Mouse (Mus musculus): ENCODE results near the gene Tns2.

Tns2 gene

DNA sequence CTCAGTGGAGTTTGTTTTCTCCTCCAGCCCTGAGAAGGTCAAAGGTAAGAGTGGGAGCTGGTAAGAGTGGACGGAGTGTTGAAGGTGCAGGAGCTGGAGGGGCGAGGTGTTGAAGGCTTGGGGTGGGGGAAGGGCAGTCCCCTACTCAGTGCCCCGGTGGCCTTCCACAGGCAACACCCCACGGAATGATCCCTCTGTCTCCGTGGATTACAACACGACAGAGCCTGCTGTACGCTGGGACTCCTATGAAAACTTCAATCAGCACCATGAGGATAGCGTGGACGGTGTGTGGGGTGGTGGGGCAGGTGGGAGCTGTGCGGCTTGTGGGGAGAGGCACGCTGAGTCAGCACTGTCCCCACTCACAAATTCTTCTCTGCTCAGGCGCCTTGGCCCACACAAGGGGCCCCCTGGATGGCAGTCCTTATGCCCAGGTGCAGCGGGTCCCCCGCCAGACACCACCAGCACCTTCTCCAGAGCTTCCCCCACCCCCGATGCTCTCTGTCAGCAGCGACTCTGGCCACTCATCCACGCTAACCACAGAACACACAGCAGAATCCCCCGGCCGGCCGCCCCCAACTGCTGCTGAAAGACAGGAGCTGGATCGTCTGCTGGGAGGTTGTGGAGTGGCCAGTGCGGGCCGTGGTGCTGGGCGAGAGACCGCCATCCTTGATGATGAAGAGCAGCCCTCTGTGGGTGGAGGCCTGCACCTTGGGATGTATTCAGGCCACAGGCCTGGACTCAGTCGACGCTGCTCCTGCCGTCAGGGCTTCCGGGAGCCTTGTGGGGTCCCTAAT is 10.7 kb downstream of the Tns2 start:
- no peak for DNase-seq

DNA sequence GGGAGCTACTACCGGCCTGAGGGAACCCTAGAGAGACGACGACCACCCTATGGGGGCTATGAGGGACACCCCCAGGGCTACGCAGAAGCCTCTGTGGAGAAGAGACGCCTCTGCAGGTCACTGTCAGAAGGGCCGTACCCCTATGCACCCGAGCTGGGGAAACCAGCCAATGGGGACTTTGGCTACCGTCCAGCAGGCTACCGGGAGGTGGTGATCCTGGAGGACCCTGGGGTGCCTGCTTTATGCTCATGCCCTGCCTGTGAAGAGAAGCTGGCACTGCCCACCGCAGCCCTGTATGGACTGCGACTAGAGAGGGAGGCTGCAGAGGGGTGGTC is 11.2 kb downstream of the Tns2 start:
- no peak for DNase-seq

DNA sequence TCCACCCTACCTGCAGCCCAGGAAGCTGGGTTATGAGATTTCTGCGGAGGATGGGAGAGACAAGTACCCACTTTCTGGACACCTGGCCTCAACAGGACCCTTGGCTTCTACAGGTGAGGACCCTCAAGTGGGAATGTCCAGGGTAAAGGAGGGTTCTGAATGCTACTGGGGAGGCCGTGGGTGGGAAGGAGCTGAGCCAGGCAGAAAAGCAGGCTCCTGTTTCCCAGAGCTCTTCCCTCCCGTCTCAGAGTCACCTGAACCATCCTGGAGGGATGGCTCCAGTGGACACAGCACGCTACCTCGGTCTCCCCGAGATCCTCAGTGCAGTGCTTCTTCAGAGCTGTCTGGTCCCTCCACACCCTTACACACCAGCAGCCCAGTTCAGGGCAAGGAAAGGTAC is 12.0 kb downstream of the Tns2 start:
- no peak for DNase-seq

DNA sequence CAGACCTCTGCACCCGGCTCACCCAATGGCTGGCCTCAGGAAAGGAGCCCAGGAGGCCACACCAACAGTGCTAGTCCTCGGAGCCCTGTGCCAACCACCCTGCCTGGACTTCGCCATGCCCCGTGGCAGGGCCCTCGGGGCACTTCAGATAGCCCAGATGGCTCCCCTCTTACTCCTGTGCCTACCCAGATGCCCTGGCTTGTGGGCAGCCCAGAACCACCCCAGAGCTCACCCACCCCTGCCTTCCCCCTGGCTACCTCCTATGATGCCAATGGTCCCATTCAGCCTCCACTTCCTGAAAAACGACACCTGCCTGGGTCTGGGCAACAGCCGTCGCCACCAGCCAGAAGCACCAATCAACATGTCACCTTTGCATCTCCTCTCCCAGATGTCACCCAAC is 12.6 kb downstream of the Tns2 start:
- no peak for DNase-seq

DNA sequence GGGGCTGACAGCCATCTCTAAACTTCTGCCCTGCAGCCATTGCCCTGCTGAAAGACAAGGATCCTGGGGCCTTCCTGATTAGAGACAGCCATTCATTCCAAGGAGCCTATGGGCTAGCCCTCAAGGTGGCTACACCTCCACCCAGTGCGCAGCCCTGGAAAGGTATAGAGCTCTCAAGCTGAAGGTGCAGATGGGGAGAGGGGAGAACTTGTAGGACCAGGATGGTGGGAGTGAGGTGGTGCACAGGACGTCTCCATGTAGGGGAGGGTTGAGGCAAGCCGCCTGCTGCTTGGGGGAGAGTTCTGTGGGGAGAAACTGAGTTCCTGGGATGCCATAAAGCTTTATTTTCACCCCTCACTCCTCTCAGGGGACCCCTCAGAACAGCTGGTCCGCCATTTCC is 13.5 kb downstream of the Tns2 start:
- DNase-seq, result no peak

DNA sequence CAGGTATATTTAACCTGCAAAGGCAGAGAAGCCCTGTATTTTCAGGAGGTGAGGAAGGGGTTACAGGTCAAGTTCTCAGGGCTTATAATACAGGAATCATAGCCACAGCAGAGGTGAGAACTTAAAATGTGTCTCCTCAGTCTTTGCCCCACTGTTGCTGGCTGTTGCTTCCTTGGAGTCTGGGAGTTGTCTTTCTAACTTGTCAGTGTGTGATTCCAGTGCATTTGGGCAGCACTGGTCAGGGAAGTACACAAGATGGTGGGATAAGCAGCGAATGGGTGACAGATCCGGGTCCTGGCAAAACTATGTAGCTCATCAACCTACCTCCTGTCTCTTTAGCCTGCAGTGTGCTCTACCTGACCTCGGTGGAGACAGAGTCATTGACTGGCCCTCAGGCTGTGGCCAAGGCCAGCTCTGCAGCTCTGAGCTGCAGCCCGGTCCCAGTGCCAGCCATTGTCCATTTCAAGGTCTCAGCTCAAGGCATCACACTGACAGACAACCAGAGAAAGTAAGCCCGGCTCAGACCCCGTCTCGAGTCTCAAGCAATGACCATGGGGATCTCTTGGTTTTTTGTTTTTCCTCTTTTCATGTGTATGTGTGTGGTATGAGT is 14.5 kb downstream of the Tns2 start:
- DNase-seq, result no peak

DNA sequence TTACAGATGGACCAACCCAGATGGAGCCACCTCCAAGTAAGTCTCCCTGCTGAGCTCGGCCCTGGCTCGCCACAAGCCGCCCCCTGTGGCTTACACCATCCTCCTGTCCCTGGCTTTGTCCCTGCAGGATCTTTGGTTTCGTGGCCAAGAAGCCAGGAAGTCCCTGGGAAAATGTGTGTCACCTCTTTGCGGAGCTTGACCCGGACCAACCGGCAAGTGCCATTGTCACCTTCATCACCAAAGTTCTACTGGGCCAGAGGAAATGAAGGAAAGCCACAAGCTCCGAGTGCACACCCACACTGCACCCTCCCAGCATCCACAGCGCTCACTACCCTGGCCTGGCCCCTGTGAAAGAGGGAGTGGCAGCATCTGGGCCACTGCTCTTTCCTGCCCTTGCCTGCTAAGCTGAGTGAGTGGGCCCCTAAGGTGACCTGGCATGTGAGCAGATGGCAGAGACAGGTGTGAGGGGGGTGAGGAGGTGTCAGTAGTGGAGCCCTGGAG is 15.6 kb downstream of the Tns2 start:
- DNase-seq, result no peak

DNA sequence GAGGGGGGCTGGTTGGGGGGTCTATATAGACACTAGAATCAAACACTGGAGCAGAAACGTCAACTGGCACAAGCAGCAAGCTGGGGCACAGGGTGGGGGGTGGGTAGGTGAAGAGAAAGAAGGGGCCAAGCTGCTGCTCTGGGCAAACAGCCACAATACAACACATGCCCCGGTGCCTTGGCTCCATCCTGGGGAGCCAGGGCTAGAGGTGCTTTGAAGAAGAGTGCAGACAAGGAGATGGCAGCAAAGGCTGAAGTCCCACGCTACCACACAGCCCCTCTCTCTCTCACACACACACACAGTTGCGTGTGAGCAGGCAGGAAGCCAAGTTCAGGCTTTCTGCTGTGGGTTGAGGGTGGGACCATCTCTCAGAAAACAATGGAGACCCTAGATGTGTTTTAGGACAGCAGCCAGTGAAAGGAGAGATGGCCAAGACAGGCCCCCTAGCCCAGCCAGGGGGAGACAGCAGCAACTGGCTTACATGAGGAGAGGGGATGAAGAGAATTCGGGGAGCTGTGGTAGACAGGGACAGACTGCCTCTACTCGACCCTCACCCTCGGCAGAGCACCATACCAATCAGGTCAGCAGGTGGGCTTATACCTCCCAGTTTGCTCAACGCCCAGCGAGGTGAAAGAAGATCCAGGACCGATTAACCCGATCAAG is 16.7 kb downstream of the Tns2 start:
- no peak for DNase-seq

DNA sequence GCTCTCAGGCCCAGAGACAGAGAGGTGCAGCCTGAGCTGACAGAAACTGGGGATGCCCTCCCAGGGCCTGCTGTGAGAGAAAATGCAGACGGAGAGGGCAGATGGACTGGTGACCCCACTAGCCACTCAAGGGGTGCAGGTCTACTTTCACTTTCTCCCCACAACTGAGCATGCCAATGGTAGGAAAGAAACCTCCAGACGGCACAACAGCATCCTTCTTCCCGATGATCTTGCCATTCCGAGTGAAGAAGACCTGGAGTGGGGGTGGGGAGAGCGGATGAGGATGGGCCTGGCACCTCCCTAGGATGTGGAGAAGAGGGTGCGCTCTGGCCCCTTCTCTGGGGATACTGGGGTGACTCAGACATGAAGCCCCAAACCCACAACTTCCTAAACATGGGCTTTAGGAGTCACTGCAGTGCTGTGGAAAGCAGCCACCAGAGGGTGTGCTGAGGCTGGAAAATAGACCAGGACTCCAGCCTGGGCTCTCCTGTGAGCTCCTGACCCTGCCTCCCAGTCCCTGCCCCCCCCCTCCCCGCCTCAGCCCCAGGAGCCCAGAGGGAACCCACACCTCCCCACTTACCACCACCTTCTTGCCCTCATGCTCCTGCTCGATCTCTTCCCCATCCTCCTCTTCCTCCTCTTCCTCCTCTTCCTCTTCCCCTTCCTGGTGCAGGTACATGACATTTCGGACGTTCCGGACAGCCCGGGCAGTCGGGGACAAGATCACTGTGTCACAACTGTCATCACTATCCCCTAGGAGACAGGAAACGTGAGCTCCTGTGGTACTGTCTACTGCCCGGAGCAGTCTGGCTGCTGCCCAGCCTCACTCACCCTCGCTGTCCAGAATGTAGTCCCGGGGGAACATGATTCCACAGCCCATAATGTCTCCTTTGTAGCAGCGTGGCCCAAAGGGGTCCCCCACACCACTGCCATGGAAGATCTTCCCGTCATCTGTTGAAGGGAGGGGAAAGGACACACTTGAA is 17.5 kb downstream of the Tns2 start:
- peak; percentile 69 to 76 for DNase-seq

DNA sequence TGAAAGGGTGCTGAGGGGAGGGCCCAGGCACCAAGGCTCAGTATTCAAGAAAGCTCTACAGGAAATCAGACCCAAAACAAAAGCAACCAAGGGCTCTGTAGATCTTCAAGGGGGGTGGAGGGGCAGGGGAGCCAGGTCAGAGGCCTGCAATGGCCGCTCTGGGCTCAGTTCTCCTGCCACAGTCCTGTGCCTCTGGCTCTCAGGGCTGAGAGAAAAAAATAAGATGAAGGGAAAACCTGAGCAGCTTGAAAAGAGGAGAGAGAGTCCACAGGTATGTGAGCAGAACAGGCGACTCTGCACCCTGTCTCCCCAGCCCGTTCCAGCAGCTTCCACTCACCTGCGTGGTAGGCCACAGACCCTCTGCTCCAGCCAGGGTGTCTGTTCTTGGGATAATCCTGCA is 18.4 kb downstream of the Tns2 start:
- no peak for DNase-seq

DNA sequence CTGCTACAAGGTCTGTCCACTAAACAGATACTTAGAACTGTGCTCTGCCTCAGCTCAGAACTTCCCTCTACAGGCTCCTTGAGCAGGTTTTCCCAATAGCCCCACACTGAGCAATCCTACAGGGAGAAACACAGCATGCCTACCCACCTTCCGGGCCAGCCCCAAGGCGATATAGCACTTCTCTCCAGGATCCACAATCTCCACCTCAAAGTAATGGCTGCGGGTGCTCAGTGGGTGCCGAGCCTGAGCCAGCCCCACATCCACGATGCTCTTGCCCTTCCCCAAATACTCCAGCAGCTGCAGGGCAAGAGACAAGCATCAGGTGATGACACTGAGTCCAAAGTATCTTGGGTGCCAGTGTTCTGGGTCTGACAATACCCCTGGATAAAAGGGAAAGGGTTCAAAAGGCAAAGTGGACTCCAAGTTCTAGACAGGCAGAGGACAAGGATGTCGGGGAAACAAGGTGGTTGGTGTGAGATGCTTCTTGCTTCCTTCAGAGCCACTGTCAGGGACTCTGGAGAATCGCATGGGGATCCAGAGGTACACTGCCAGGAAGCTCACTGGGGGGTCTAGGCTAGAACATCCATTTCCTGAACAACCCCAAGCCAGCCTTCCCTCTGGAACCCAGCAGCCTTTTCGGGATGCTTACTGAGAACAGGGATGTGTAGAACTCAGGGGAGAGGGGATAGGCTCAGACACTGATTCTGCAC is 19.1 kb downstream of the Tns2 start:
- no peak for DNase-seq

DNA sequence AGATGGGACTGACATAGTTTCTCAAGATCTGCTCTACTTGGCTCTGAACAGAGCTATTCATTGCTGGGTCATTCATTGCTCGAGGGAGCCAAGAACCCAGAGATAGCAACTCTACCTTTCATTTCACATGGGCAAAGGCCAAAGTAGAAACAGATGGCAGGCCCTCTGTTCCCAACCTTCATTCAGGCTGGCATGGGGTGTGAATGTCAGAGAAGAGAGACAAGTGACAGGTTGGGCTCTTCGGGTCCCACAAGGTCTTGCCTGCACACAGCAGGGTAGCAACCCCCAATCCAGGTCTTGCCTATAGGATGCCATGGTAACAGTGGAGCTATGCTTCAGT is 19.6 kb downstream of the Tns2 start:
- no peak for DNase-seq

DNA sequence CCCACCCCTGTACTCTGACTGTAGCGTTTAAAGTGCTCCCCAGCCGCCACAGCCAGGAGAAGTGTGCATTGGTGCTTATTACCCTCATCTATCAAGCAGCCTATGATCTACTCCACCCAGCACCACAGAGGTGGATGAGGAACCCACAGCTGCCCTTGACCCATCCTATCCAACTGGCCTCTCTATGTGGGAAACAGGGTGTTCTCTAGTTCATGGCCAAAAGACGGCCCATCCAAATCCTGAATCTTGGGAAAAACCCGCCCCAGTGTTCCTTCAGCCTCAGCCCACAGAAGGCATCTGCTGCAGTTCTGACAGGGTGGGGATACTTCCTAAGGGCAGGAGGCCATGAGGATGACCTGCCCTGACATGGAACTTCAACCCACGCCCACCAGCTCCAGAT is 20.3 kb downstream of the Tns2 start:
- no peak for DNase-seq

DNA sequence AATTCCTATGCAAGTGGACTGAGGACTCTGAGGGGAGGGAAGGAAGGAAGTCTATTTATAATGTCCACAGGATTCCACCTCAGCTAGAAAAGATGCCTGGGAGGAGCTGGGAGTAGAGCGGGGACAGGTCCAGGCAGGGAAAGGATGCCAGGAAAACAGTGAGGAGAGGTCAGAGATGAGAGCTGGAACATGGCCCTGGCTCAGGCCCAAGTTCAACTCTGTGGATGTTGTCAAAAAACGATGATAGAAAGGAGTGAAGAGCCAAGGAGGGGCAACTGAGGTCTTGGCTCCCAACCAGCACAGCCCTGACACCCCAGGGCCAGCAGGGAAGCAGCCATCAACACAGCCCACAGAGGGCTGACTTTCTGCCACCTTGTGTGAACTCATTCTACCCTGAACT is 26.1 kb downstream of the Tns2 start:
- DNase-seq, result peak; percentile 60 to 67

DNA sequence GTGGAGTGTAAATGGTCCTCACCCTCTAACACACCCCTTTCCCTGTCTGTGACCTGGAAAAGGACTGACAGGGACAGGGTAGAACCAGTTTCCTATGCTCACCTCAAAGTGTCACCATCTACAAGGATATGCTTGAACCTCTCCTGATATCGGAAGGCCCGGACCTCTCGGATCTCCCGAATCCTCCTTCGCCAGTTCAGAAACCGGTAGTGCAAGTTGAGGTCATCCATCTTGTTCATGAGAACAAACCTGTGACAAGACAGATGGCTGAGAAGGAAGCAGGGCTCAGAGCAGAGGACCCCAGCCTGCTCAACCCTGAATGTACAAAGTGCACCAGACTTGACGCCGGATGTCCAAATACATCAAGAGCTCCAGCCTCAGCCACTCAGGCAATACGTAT is 33.1 kb downstream of the Tns2 start:
- DNase-seq, result no peak

DNA sequence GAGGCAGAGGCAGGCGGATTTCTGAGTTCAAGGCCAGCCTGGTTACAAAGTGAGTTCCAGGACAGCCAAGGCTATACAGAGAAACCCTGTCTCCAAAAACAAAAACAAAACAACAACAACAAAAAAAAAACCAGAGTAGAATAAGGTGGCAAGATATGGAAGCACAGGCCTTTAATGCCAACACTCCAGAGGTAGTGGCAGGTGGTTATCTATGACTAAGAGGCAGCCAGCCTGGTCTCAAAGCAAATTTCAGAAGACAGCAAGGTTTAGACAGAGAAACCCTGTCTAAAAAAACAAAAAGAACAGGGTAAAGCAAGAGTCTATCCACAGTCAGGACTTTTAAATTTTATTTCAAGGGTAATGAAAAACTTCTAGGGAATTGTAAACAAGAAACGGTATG is 34.5 kb downstream of the Tns2 start:
- no peak for DNase-seq

DNA sequence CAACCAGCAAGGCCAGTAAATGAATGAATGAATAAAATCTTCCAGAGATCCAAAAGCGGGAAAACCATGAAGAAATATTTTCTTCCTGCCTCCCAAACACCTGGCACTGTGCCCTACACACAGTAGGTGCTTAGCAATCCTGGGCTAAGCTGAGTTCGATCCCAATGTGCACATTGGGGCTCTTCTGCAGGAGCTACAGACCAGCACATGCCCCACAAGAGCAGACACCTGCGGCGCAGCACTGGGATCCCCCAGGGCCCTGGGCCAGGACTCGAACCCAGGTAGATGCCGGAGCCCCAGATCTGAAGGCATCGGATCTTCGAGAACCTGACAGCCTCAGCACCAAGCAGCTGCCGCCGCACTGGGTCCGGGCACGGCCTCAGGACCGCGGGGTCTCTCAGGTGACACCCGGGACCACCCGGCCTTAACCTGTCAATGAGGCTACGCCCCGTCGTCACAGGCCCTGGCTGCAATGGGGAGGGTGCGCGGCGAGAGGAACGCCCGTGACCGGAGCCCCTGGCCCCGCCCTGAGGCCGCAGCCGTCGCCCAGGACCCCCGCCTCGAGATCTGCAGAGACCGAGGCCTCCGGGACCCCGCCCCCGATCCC is 35.4 kb downstream of the Tns2 start:
- peak in 1 of 2 experiments; percentile 43 for DNase-seq

DNA sequence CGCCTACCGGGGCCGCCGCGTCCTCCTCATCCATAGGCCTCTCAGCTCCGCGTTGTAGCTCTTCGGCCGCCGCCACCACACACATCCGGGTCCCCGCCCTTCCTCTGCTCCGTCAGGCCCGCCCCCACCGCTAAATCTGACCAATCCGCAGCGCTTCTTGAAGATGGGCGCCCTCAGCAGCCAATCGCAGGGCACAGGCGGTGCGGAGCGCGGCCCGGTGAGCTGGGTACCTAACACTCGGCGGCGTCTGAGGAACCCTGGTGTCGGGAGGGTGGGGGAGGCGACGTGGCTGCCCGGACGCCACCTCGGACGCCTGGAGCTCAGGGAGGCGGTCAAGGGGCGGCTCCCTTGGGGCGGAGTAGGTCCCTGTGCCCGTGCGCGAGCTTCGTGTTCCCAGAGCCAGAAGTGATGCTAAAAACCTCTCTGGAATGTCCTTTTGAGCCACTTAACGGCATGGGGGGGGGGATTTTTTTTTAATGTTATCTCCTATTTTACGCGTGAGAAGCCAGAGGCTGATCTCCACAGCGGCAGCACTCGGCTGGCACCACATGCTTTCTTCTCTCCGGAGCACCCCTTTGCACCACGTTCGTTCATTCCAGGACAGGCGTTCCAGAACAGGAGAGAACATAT is 36.0 kb downstream of the Tns2 start, which contains the start of gene Spryd3:
Spryd3 (minus strand) TSS at position 106 of the 630 bp plus-strand sequence.
- peak; percentile 96 to 97 for DNase-seq

DNA sequence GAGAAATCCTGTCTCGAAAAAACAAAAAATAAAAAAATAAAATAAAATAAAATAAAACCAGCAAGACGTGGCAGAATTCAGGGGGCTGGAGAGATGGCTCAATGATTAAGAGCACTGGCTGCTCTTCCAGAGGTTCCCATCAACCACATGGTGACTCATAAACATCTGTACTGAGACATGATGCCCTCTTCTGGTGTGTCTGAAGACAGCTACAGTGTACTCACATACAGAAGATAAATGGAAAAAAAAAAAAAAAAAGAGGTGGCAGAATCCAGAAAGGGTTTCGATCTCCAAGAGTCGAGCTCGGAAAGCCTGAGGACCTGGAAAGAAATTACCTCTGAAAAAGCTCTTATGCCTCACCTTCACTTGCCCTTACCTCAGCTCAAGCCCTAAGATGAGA is 40.9 kb downstream of the Tns2 start:
- no peak for DNase-seq

DNA sequence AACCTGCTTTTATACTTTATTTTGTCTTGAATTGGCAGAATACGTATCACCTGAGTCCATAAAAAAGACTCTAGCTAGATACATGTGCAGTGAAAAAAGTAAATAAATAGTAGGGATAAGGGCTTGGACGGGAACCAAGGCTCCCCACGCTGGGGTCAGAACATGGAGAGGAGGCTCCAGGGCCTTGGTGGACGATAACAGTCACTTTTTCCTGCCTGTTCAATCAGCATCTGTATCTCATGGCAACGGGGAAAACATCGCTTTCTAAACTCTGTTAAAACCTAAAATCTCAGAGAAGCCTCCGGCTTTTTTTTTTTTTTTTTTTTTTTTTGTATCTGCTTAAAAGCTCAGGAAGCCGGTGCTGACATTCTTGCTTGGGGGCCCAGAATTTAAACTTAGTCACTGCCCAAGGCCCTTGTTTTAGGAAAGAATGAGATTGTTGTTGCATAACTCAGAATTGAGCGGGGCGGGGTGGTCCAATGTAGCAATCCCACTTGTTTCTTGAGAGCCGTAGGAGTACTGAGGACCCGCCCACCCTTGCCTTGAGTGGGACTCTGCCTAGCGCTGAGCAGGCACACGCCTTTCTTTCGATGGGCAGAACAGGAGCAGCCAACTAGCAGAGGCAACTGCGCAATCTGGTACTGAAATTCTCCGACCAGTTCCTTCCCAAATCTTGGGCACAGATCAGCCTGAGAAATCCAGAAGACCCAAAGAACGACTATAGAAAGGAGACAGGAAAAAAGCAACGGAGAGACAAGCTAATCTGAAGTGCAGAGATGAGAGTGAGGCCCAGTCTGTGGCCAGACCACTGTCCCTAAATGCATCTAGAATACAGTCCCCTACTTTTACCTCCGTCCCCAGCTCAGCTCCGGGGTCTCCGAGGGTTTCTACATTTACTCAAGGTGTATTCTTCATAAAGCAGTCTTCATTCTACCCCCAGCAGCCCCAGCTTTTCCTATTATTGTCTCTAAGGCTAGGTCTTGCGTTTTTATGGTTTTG is 43.0 kb downstream of the Tns2 start:
- DNase-seq, result peak; percentile 37 to 60

All from kidney, postnatal 4 days (tissue).